Mouse (Mus musculus) spleen, adult 2 months (tissue): ENCODE measurements around the gene Snx29. TPM values are rescaled to one million over a fixed set of nuclear protein-coding genes. Genes with fewer than 3 reads are reported as not detected.
A peak's percentile ranks its signal among the peaks of the same experiment; 100 is the strongest.
"Not testable (repeated sequence)": the region's sequence is repeated elsewhere in the genome, so short reads cannot be mapped to it uniquely, and the experiment has no call there.

Source experiments
- DNase-seq, 2 experiments: peaks; one replicate each; pipeline versions ENCODE4 v3.0.0 to v3.0.0-alpha.2; 2012 to 2021; ENCODE audit warnings: low spot score in 2 of 2, low read depth in 1 of 2
- H3K27ac ChIP-seq: fragments of 200-500 bp; 2 replicates; pipeline ENCODE4 v1.5.1; 2012; ENCODE audit warnings: low read length, inconsistent platforms; ENCODE audit not compliant: insufficient read depth
- H3K27me3 ChIP-seq: fragments of 200-500 bp; 2 replicates; pipeline ENCODE4 v1.6.1; 2012; ENCODE audit warnings: mild to moderate bottlenecking, moderate library complexity, low read length, inconsistent platforms; ENCODE audit not compliant: control insufficient read depth, insufficient read depth
- H3K36me3 ChIP-seq: fragments of 200-500 bp; 2 replicates; pipeline ENCODE4 v1.6.1; 2012; ENCODE audit warnings: mild to moderate bottlenecking, low read length, inconsistent platforms; ENCODE audit not compliant: control insufficient read depth, insufficient read depth
- H3K4me1 ChIP-seq: fragments of 200-500 bp; 2 replicates; pipeline ENCODE4 v1.6.1; 2011; ENCODE audit warnings: inconsistent platforms; ENCODE audit not compliant: control insufficient read depth, insufficient read depth, insufficient read length
- H3K4me3 ChIP-seq: fragments of 200-500 bp; 2 replicates; pipeline ENCODE4 v1.5.1; 2011; ENCODE audit warnings: mild to moderate bottlenecking, inconsistent platforms; ENCODE audit not compliant: insufficient read depth, insufficient read length; ENCODE audit errors: extremely low read depth
- CTCF ChIP-seq: fragments of 200-500 bp; IDR thresholded peaks from 2 replicates; pipeline ENCODE4 v1.5.1; 2011; ENCODE audit warnings: mild to moderate bottlenecking, inconsistent platforms; ENCODE audit not compliant: insufficient read depth, insufficient read length, insufficient replicate concordance; ENCODE audit errors: extremely low read depth
- POLR2A ChIP-seq: fragments of 200-500 bp; IDR thresholded peaks from 2 replicates; pipeline ENCODE4 v1.6.1; 2011; ENCODE audit warnings: low read depth, low read length, inconsistent platforms
- WGBS: fragments of 180-500 bp; shearing (Covaris S2); methylation state at CpG from one replicate; pipeline ENCODE4 v1.1.7; 2018; 5-methylcytosine and 5-hydroxymethylcytosine counted together
- polyA plus RNA-seq: library from polyadenylated mRNA; depleted of rRNA; stranded (reverse); fragments of >200 nt; gene quantifications from 2 replicates; pipeline ENCODE4 v1.2.3, GENCODE M21; 2012

Gene Snx29
- polyA plus RNA-seq, 1 experiment, result 13.6 TPM

DNA sequence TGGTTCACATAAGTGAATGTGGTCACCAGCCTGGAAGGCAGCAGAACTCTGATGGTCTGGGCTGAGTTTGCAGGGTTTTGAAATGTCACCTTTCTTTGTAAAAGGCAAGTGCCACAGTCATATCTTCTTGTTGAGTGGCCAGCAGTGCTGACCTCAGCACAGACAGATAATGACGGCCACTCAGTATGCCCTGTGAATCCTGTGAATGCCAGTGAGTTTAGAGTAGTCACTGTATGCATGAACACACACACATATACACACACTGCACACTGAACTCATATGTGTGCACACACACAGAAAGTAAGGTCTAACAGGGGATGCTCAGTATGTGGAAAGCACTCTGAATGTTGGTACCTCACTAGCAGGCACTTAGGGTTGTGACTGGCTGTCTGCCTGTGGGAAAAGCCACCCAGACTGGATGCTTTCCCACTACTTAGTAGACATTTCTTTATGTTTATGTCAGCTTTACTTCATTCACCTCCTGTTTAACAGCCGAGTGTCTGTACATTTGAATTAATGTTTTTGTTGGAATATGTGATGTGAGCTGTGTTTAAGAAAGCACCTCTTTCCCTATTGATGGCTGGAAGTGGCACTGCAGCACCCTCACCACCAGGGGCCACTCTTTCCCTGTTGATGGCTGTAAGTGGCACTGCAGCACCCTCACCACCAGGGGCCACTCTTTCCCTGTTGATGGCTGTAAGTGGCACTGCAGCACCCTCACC lies 100.3 kb downstream of the Snx29 start:
- H3K27me3 ChIP-seq, result no peaks in the 10 kb centered on the region
- no peak overlapping the region for H3K4me3 ChIP-seq
- H3K36me3 ChIP-seq, result peaks cover 19% of the 10 kb centered on the region
- TF ChIP-seq CTCF (no peak), POLR2A (no peak)
- peaks cover 1% of the 10 kb centered on the region; the same call in 1 of the 2 replicates for H3K4me1 ChIP-seq
- no peak overlapping the region for H3K27ac ChIP-seq
- no peak for DNase-seq
- WGBS, result 100% methylated on average over 2 of the region's 2 CpGs

DNA sequence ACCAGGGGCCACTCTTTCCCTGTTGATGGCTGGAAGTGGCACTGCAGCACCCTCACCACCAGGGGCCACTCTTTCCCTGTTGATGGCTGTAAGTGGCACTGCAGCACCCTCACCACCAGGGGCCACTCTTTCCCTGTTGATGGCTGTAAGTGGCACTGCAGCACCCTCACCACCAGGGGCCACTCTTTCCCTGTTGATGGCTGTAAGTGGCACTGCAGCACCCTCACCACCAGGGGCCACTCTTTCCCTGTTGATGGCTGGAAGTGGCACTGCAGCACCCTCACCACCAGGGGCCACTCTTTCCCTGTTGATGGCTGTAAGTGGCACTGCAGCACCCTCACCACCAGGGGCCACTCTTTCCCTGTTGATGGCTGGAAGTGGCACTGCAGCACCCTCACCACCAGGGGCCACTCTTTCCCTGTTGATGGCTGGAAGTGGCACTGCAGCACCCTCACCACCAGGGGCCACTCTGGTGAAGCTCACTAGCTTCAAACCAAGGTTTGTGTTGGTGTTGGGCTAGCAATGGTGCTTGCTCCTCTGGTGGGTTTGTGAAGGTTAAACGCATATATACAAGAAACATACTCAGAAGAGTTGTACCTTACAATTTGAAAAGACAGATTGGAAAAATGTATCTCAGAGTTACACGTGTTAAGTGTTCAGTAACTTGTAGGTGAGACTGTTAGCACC lies 101.0 kb downstream of the Snx29 start:
- TF ChIP-seq CTCF, result peak; percentile 17; the same call in 1 of the 2 replicates
- not testable (repeated sequence) for H3K4me3 ChIP-seq, H3K27me3 ChIP-seq, H3K4me1 ChIP-seq, H3K27ac ChIP-seq
- peak; percentile 17 to 39 for DNase-seq
- peaks cover 19% of the 10 kb centered on the region for H3K36me3 ChIP-seq
- 91% methylated on average over 2 of the region's 2 CpGs for WGBS

DNA sequence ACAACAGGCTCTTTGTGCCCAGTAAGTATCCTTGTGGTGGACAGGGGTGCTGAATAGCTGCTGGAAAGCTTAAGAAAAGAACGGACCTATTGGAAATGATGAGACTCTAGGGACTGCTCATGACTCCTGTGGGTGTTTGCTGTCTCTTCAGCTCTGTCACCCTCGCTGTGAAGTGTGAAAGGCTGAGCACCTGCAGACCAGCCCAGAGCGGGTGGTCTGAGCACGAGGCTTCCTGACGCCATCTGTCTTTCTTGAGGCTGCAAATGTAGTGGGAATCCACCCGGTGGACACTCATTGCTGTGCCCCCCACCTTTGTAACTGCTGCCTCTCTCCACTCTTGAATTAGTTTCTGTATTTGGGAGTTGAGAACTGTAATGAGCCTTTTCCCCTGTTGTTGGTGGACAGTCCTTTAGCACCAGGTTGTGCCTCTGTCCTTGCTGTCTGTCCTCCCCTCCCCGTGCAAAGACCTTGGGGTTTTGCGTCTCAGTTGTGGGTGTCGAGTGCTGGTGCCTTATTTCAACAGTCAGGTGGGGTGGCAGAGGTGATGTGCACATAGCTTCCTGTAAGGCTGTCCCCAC lies 101.9 kb downstream of the Snx29 start:
- H3K36me3 ChIP-seq, result peaks cover 19% of the 10 kb centered on the region
- no peak for DNase-seq
- H3K27ac ChIP-seq, result no peak overlapping the region
- H3K4me3 ChIP-seq, result no peak overlapping the region
- H3K27me3 ChIP-seq, result no peaks in the 10 kb centered on the region
- TF ChIP-seq CTCF (no peak), POLR2A (no peak)
- H3K4me1 ChIP-seq, result no peaks in the 10 kb centered on the region
- WGBS, result 84% methylated on average over 9 of the region's 9 CpGs

DNA sequence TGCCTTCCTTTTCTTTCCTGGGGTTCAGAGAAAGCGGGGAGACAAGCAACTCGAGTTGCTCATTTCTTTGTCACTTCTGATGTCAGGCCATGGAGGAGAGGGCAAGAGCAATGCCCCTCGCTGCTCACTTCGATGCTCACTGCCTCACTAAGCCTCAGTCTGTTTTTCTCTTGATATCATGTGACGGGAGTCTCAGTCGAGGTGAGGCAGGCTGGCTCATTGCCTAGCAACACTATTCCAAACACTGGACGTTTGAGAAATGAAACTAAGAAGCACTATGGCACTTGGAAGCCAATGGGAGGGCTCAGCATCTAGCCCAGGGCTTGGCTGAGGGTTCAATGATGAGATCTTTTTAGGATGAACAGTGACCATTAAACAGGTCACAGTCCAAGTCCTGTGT lies 102.6 kb downstream of the Snx29 start:
- H3K27ac ChIP-seq, result no peak overlapping the region
- H3K36me3 ChIP-seq, result peaks cover 19% of the 10 kb centered on the region
- no peak for TF ChIP-seq POLR2A
- TF ChIP-seq CTCF, result no peak
- H3K4me1 ChIP-seq, result no peaks in the 10 kb centered on the region
- no peak for DNase-seq
- 66% methylated on average over 7 of the region's 7 CpGs for WGBS
- H3K27me3 ChIP-seq, result no peaks in the 10 kb centered on the region
- no peak overlapping the region for H3K4me3 ChIP-seq

DNA sequence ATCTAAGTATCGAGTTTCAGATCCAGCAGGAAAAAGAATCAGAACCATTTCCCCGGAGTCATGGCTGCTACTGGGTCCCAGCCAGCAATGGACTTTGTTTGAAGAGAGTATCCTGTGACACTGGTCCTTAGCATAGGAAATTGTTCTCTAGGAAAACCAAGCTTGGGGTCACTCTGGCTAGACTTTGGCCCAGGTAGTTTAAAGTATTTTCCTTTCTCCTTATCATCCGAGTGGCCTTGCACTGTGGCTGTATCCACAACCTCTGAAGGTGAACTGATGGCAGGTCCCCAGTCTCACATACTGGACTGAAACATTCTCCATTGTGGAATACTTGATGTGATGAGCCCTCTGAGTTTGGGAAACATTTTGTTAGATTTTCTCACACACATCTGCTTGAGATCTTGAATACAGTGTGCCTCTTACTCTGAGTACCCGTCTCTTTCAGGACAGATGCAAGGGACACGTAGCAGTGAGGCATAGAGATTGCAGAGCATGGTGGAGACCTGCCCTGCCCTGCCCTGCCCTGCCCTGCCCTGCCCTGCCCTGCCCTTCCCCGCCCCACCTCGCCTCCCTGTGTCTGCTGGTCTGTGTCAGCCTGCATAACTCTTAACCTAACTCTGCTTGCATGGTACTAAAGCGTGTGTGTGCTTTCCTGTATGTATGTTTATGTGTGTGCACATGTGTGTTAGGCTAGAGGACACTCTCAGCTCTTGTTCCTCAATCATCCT lies 104.3 kb downstream of the Snx29 start:
- no peak for DNase-seq
- no peak overlapping the region for H3K27ac ChIP-seq
- no peaks in the 10 kb centered on the region for H3K27me3 ChIP-seq
- TF ChIP-seq CTCF, result no peak
- TF ChIP-seq POLR2A, result no peak
- WGBS, result 85% methylated on average over 8 of the region's 8 CpGs
- no peaks in the 10 kb centered on the region for H3K4me1 ChIP-seq
- H3K4me3 ChIP-seq, result no peak overlapping the region
- peaks cover 16% of the 10 kb centered on the region for H3K36me3 ChIP-seq

DNA sequence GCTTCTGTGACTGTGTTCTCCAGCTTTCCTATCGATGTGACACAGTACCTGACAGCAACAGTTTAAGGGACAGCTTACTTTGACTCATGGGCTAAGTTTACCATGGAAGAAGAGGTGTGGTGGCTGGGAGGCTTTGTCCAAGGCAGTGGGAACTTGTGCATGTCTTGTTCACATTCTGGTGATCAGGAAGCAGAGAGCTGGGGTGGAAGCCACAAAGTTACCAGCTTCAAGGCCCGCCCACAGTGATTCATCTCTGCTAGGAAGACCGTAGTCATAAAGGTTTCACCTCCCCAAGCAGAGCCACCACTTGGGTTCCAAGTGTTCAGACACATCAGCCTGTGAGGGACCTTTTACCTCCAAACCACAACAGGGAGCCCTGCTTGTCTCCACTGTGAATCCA lies 107.1 kb downstream of the Snx29 start:
- WGBS, result 76% methylated on average over 3 of the region's 3 CpGs
- no peaks in the 10 kb centered on the region for H3K27me3 ChIP-seq
- no peak overlapping the region for H3K4me3 ChIP-seq

More for the DNA sequence above, 107.1 kb downstream of the Snx29 start:
- Histone ChIP-seq H3K27ac (no peak overlapping the region), H3K36me3 (peaks cover 9% of the 10 kb centered on the region), H3K4me1 (no peaks in the 10 kb centered on the region)
- no peak for TF ChIP-seq CTCF
- no peak for TF ChIP-seq POLR2A
- no peak for DNase-seq
